Mouse (Mus musculus) ES-E14 (cell line): ENCODE measurements around the gene Pwp1.

ENCODE experiments used
- CHD2 ChIP-seq: IDR thresholded peaks from 2 replicates; pipeline ENCODE4 v1.6.1; 2014; ENCODE audit warnings: mild to moderate bottlenecking, low read depth, low read length, inconsistent platforms
- HCFC1 ChIP-seq: IDR thresholded peaks from 2 replicates; pipeline ENCODE4 v1.6.1; 2012; ENCODE audit warnings: low read length, inconsistent platforms, borderline replicate concordance; ENCODE audit not compliant: insufficient read depth

- TF ChIP-seq HCFC1 (no peak), CHD2 (no peak)
These were observed 98.6 kb downstream of the Pwp1 start, which contains the start of gene Ascl4 for GRCm38 (mm10) chr10:85927676-85928445.
